Mouse (Mus musculus) liver, embryonic 11.5 days (tissue): Measurements from ENCODE around the gene Ptprn. TPM values are rescaled to one million over a fixed set of nuclear protein-coding genes. Genes with fewer than 3 reads are reported as not detected.
A peak's percentile ranks its signal among the peaks of the same experiment; 100 is the strongest.

Experiments
- ATAC-seq: fragments of 200-750 bp; cut with Nextera tagmentation; replicated peaks from 2 replicates; pipeline ENCODE4 v1.8.0; 2017; ENCODE audit warnings: moderate number of reproducible peaks, mild to moderate bottlenecking, moderate TSS enrichment, moderate library complexity; ENCODE audit not compliant: low FRiP score
- DNase-seq: peaks from one replicate; pipeline ENCODE4 v3.0.0-alpha.2; 2017; ENCODE audit warnings: low spot score
- H3K27ac ChIP-seq: fragments of 300-500 bp; sonication (generic); 2 replicates; pipeline ENCODE4 v1.5.1; 2014; ENCODE audit warnings: mild to moderate bottlenecking, low read depth, low read length, control low read depth
- H3K27me3 ChIP-seq: fragments of 300-500 bp; sonication (generic); replicated peaks from 2 replicates; pipeline ENCODE4 v1.6.1; 2014; ENCODE audit warnings: low read length, mixed read lengths; ENCODE audit not compliant: control insufficient read depth, insufficient read depth
- H3K36me3 ChIP-seq: fragments of 300-500 bp; sonication (generic); 2 replicates; pipeline ENCODE4 v1.6.1; 2014; ENCODE audit warnings: mild to moderate bottlenecking, low read length, moderate library complexity, mixed read lengths; ENCODE audit not compliant: control insufficient read depth, insufficient read depth
- H3K4me1 ChIP-seq: fragments of 300-500 bp; sonication (generic); replicated peaks from 2 replicates; pipeline ENCODE4 v1.6.1; 2014; ENCODE audit warnings: low read length, mixed read lengths; ENCODE audit not compliant: control insufficient read depth, insufficient read depth
- H3K4me2 ChIP-seq: fragments of 300-500 bp; sonication (generic); 2 replicates; pipeline ENCODE4 v1.6.1; 2014; ENCODE audit warnings: mild to moderate bottlenecking, control low read depth, moderate library complexity
- H3K4me3 ChIP-seq: fragments of 300-500 bp; sonication (generic); 2 replicates; pipeline ENCODE4 v1.5.1; 2014; ENCODE audit warnings: low read depth, low read length, control low read depth
- H3K9ac ChIP-seq: fragments of 300-500 bp; sonication (generic); 2 replicates; pipeline ENCODE4 v1.6.1; 2014; ENCODE audit warnings: low read depth, low read length, control low read depth
- H3K9me3 ChIP-seq: fragments of 300-500 bp; sonication (generic); 2 replicates; pipeline ENCODE4 v1.6.1; 2016; ENCODE audit warnings: low read length, inconsistent platforms, mixed read lengths; ENCODE audit not compliant: control insufficient read depth
- WGBS: fragments of 180-500 bp; shearing (Covaris S2); extraction: QIAGEN DNeasy Blood & Tissue Kit; methylation state at CpG from one replicate; pipeline ENCODE4 v1.1.7; 2014; 5-methylcytosine and 5-hydroxymethylcytosine counted together
- polyA plus RNA-seq: library from polyadenylated mRNA; unstranded; fragments of >200 nt; fragmentation: Nextera tagmentation; extraction: Ambion mirVana; gene quantifications from 2 replicates; pipeline ENCODE4 v1.2.1, GENCODE M21; 2014

Ptprn gene
- polyA plus RNA-seq, 1 experiment from 2014 or later = 1.0 TPM

DNA sequence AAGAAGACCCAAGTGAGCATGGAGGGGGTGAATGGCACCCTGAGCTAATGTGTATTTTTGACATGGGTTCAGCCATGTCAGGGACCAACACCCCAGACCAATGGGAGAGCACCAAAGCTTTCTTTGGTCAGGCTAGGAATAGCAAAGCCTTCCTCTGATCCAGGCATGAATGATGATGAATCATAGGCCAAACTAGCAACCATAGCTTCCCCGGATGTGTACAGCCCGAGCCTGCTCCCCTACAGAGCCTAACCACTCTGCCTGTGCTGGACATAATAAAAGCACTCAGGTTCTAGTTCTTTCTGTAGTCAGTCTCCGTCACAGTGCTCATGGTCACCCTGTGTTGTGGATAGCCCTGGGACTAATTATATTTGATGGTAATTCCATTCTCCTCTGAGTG lies 42.8 kb downstream of the Ptprn start:
- H3K27ac ChIP-seq = no peak overlapping the region
- WGBS = 79% methylated on average over 3 of the region's 3 CpGs
- peaks cover 20% of the 10 kb centered on the region for H3K27me3 ChIP-seq
- ATAC-seq (no peak), DNase-seq (no peak)
- H3K4me3 ChIP-seq = no peak overlapping the region
- no peak overlapping the region for H3K9ac ChIP-seq
- peaks cover 19% of the 10 kb centered on the region for H3K4me1 ChIP-seq
- H3K36me3 ChIP-seq = no peaks in the 10 kb centered on the region
- no peaks in the 10 kb centered on the region for H3K9me3 ChIP-seq
- no peak overlapping the region for H3K4me2 ChIP-seq

DNA sequence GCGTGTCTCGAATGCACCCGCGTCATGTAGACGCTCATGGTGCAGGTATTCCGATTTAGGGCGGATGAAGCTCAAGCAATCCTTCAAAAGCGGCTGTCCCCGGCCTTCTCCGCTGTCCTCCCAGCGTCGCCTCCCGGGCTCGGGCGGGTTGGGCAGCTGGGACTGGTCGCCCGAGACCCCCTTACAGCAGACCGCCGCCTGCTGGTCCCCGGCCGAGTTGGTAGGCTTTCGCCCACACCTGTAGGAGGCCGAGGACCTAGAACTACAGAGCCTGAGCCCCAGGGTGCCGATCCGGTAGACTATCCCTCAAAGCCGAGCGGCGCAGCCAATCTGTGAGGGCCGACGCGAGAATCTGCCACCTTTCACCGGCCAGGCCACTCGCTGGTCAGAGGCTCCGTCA lies 44.8 kb downstream of the Ptprn start, which contains the start of gene Tuba4a:
Tuba4a (minus strand) TSS at position 335 of the 400 bp plus-strand sequence.
- Histone ChIP-seq H3K9me3 (no peaks in the 10 kb centered on the region), H3K4me2 (peak within 1 kb of the TSS; percentile 100), H3K27me3 (peaks cover 20% of the 10 kb centered on the region), H3K4me1 (peaks cover 31% of the 10 kb centered on the region), H3K9ac (peak within 1 kb of the TSS; percentile 69), H3K4me3 (peak within 1 kb of the TSS; percentile 75), H3K27ac (peak within 1 kb of the TSS; percentile 63), H3K36me3 (peaks cover 11% of the 10 kb centered on the region)
- 2% methylated on average over 34 of the region's 34 CpGs for WGBS
- peak; percentile 13 for ATAC-seq
- DNase-seq = no peak

- Histone ChIP-seq H3K27me3 (peaks cover 20% of the 10 kb centered on the region), H3K4me3 (peak overlapping the region; percentile 75), H3K36me3 (peaks cover 16% of the 10 kb centered on the region), H3K4me1 (peaks cover 34% of the 10 kb centered on the region), H3K4me2 (peak overlapping the region; percentile 100), H3K27ac (peak overlapping the region; percentile 63), H3K9me3 (no peaks in the 10 kb centered on the region), H3K9ac (peak overlapping the region; percentile 69)
- ATAC-seq (peak; percentile 89), DNase-seq (peak; percentile 87)
- under 1% methylated on average over 24 of the region's 24 CpGs for WGBS
These were observed 45.2 kb downstream of the Ptprn start for GRCm38 (mm10) chr1:75219078-75219477.

- 1% methylated on average over 38 of the region's 38 CpGs for WGBS
- Histone ChIP-seq H3K9ac (peak overlapping the region; percentile 69), H3K4me3 (peak overlapping the region; percentile 75), H3K27me3 (peaks cover 20% of the 10 kb centered on the region), H3K4me2 (peak overlapping the region; percentile 100), H3K36me3 (peaks cover 22% of the 10 kb centered on the region), H3K9me3 (no peaks in the 10 kb centered on the region), H3K27ac (peak overlapping the region; percentile 63), H3K4me1 (peaks cover 41% of the 10 kb centered on the region)
- ATAC-seq (peak; percentile 53), DNase-seq (peak; percentile 64)
These were observed 45.9 kb downstream of the Ptprn start for GRCm38 (mm10) chr1:75218227-75219001.

- Histone ChIP-seq H3K4me3 (peak overlapping the region; percentile 75), H3K27ac (peak overlapping the region; percentile 63), H3K4me2 (peak overlapping the region; percentile 100), H3K4me1 (peaks cover 46% of the 10 kb centered on the region), H3K9ac (peak overlapping the region; percentile 69), H3K36me3 (peaks cover 28% of the 10 kb centered on the region), H3K9me3 (no peaks in the 10 kb centered on the region), H3K27me3 (peaks cover 20% of the 10 kb centered on the region)
- WGBS = 1% methylated on average over 6 of the region's 6 CpGs
- ATAC-seq (no peak), DNase-seq (no peak)
These were observed 46.4 kb downstream of the Ptprn start for GRCm38 (mm10) chr1:75217893-75218226.

DNA sequence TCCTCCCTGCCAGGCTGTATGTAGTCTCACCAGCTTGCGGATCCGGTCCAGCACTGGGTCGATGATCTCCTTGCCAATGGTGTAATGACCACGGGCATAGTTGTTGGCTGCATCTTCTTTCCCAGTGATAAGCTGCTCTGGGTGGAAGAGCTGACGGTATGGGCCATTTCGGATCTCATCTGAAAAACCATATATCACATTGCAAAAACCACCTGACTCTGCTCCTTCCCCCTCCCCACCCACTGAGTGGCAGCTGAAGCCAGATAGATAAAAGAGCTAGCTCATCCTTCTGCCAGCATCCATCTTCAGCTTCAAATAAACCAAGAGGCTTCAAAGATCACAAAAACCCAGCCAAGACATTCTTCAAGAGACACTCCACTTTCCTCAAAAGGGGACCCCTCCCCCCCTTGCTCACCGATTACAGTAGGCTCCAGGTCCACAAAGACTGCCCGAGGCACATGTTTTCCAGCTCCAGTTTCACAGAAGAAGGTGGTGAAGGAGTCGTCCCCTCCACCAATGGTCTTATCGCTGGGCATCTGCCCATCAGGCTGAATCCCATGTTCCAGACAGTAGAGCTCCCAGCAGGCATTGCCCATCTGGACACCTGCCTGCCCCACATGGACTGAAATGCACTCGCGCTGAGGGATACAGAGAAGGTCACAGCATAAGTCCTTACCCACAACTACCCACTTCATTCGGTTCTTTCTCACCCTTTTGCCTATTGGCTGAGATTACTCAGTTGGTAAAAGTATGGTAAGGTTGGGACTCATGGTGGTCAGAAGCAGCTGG lies 47.3 kb downstream of the Ptprn start:
- ATAC-seq (peak; percentile 52), DNase-seq (no peak)
- peaks cover 18% of the 10 kb centered on the region for H3K27me3 ChIP-seq
- no peaks in the 10 kb centered on the region for H3K9me3 ChIP-seq
- H3K4me3 ChIP-seq = peak overlapping the region; percentile 75
- peak overlapping the region; percentile 69 for H3K9ac ChIP-seq
- peaks cover 54% of the 10 kb centered on the region for H3K4me1 ChIP-seq
- peak overlapping the region; percentile 63 for H3K27ac ChIP-seq
- 60% methylated on average over 13 of the region's 13 CpGs for WGBS
- H3K36me3 ChIP-seq = peaks cover 31% of the 10 kb centered on the region
- peak overlapping the region; percentile 100 for H3K4me2 ChIP-seq

DNA sequence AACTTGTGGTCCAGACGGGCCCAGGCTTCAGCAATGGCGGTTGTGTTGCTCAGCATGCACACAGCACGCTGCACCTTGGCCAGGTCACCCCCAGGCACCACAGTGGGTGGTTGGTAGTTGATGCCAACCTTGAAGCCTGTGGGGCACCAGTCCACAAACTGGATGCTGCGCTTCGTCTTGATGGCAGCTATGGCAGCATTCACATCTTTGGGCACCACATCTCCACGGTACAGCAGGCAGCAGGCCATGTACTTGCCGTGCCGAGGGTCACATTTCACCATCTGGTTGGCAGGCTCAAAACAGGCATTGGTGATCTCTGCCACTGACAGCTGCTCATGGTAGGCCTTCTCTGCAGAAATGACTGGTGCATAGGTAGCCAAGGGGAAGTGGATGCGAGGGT lies 48.5 kb downstream of the Ptprn start:
- Histone ChIP-seq H3K27me3 (peaks cover 15% of the 10 kb centered on the region), H3K4me3 (0 out of 2 replicates have a peak overlapping the region, but pooled peaks have one; percentile 8), H3K4me2 (peak overlapping the region; percentile 100), H3K36me3 (peaks cover 31% of the 10 kb centered on the region), H3K27ac (peak overlapping the region; percentile 30), H3K9ac (peak overlapping the region; percentile 12; the same call in 1 of the 2 replicates), H3K9me3 (no peaks in the 10 kb centered on the region), H3K4me1 (peaks cover 59% of the 10 kb centered on the region)
- WGBS = 94% methylated on average over 9 of the region's 9 CpGs
- ATAC-seq (no peak), DNase-seq (no peak)

- peaks cover 6% of the 10 kb centered on the region for H3K27me3 ChIP-seq
- DNase-seq (no peak), ATAC-seq (no peak)
- no peaks in the 10 kb centered on the region for H3K9me3 ChIP-seq
- peaks cover 64% of the 10 kb centered on the region for H3K4me1 ChIP-seq
- peak overlapping the region; percentile 54 for H3K27ac ChIP-seq
- 68% methylated on average over 5 of the region's 5 CpGs for WGBS
- peak overlapping the region; percentile 16; the same call in 1 of the 2 replicates for H3K4me3 ChIP-seq
- H3K4me2 ChIP-seq = peak overlapping the region; percentile 100
- H3K9ac ChIP-seq = peak overlapping the region; percentile 9; the same call in 1 of the 2 replicates
- H3K36me3 ChIP-seq = peaks cover 31% of the 10 kb centered on the region
These were observed 49.4 kb downstream of the Ptprn start for GRCm38 (mm10) chr1:75214886-75215285.
